14 mouse cellular contexts compared by ENCODE assay signal in genomic region chr13:29773563-29773962, GRCm38 (mm10).
DNase-seq lines count a peak whose midpoint lies in the region; ATAC-seq and TF ChIP-seq lines count a peak whose summit lies in the region.
"Had no signal": no experiment of that assay in that cellular context is flagged by ENCODE, and none has a peak within 500 bp of the region (broad histone marks: within the 10 kb centered on the region; RNA-seq: fewer than 3 reads in every experiment).

No protein-coding gene starts in this region.

- no peak overlapping the region for H3K27ac ChIP-seq in lung, embryonic 14.5 days (ENCODE audit: low read depth)
- peak overlapping the region; percentile 41; the same call in 1 of the 2 replicates for H3K27ac ChIP-seq in stomach, embryonic 15.5 days
- H3K27ac ChIP-seq: lung, embryonic 15.5 days had no signal

- H3K4me2 ChIP-seq in lung, embryonic 14.5 days: no peak overlapping the region
- H3K4me2 ChIP-seq in stomach, embryonic 15.5 days: no peak overlapping the region
- H3K4me2 ChIP-seq: lung, embryonic 15.5 days had no signal

- no peaks in the 10 kb centered on the region for H3K27me3 ChIP-seq in lung, embryonic 14.5 days (ENCODE audit: insufficient read depth, low read length)
- no peaks in the 10 kb centered on the region for H3K27me3 ChIP-seq in stomach, embryonic 15.5 days (replicated peaks)
- H3K27me3 ChIP-seq: lung, embryonic 15.5 days had no signal

- no peak overlapping the region for H3K4me3 ChIP-seq in lung, embryonic 14.5 days (ENCODE audit: low read depth, low read length)
- no peak overlapping the region for H3K4me3 ChIP-seq in stomach, embryonic 15.5 days (replicated peaks)
- H3K4me3 ChIP-seq: lung, embryonic 15.5 days had no signal

- ATAC-seq in lung, embryonic 14.5 days (ENCODE audit: insufficient read depth): peak; percentile 33
- ATAC-seq in stomach, embryonic 15.5 days (ENCODE audit: insufficient read depth, low FRiP score, low read depth): no peak
- ATAC-seq in monocyte, adult 5-6 weeks (replicated peaks; ENCODE audit: insufficient number of reproducible peaks, low FRiP score, low TSS enrichment, poor library complexity, severe bottlenecking): no peak
- ATAC-seq in cerebellum, adult (ENCODE audit: insufficient number of reproducible peaks, low FRiP score, low TSS enrichment): no peak
- ATAC-seq: hindbrain, embryonic 16.5 days had no signal

- intact Hi-C loops in left cerebral cortex, postnatal 36 days (cut with DNase I): no loop called here

- DNase-seq in lung, embryonic 14.5 days: peak; percentile 78
- DNase-seq in lung, postnatal 25 days (ENCODE audit: low spot score): no peak
- peak; percentile 70 for DNase-seq in embryo, embryonic 10 days (ENCODE audit: low spot score)
- peak; percentile 27 to 50 for DNase-seq in kidney, adult 8-10 months
- DNase-seq in left cerebral cortex, postnatal 36 days (ENCODE audit: low spot score in 2 of 2): no peak
- DNase-seq: cerebellum, postnatal 10 days; spleen, adult 18-20 months; thymus, postnatal 25 days had no signal

- H3K9ac ChIP-seq in lung, embryonic 14.5 days: no peak overlapping the region
- no peak overlapping the region for H3K9ac ChIP-seq in stomach, embryonic 15.5 days
- H3K9ac ChIP-seq: lung, embryonic 15.5 days had no signal

- no peak for TF ChIP-seq CTCF in lung, embryonic 14.5 days (IDR thresholded peaks at IDR 0.05; ENCODE audit: low read depth)

- H3K36me3 ChIP-seq in lung, embryonic 14.5 days (ENCODE audit: insufficient read depth): no peaks in the 10 kb centered on the region
- no peaks in the 10 kb centered on the region for H3K36me3 ChIP-seq in stomach, embryonic 15.5 days
- H3K36me3 ChIP-seq: lung, embryonic 15.5 days had no signal

- H3K4me1 ChIP-seq in lung, embryonic 14.5 days (ENCODE audit: insufficient read depth): peaks cover 33% of the 10 kb centered on the region
- H3K4me1 ChIP-seq in stomach, embryonic 15.5 days: peaks cover 21% of the 10 kb centered on the region

- 8% methylated on average over 6 of the region's 6 CpGs for WGBS in lung, embryonic 14.5 days
- WGBS in stomach, embryonic 15.5 days: 12% methylated on average over 6 of the region's 6 CpGs

- no peaks in the 10 kb centered on the region for H3K9me3 ChIP-seq in lung, embryonic 14.5 days (ENCODE audit: low read depth, low read length)
- H3K9me3 ChIP-seq in stomach, embryonic 15.5 days: no peaks in the 10 kb centered on the region
- H3K9me3 ChIP-seq: G1E; lung, embryonic 15.5 days had no signal

Comparison
In these comparisons a context has a peak if more than half of its experiments do, and no peak if none do; other contexts are left out.
1. DNase-seq: peak in lung, embryonic 14.5 days (single experiment), embryo, embryonic 10 days (single experiment) and kidney, adult 8-10 months (2 of 2); none in lung, postnatal 25 days (single experiment) and left cerebral cortex, postnatal 36 days (0 of 2).